Mouse (Mus musculus) heart, embryonic 10.5 days (tissue): ENCODE data around the gene Irf1. TPM values are rescaled to one million over a fixed set of nuclear protein-coding genes. Genes with fewer than 3 reads are reported as not detected.

Source experiments
- DNase-seq: peaks from one replicate; pipeline ENCODE4 v3.0.0-alpha.2; 2017; ENCODE audit warnings: low spot score
- H3K27ac ChIP-seq: fragments of 300-500 bp; sonication (generic); 2 replicates; pipeline ENCODE4 v1.5.1; 2016; ENCODE audit warnings: mild to moderate bottlenecking
- H3K27me3 ChIP-seq: fragments of 300-500 bp; sonication (generic); 2 replicates; pipeline ENCODE4 v1.6.1; 2016; ENCODE audit warnings: mild to moderate bottlenecking; ENCODE audit not compliant: poor library complexity, insufficient read depth, severe bottlenecking
- H3K36me3 ChIP-seq: fragments of 300-500 bp; sonication (generic); 2 replicates; pipeline ENCODE4 v1.6.1; 2016; ENCODE audit warnings: mild to moderate bottlenecking, moderate library complexity
- H3K4me1 ChIP-seq: fragments of 300-500 bp; sonication (generic); 2 replicates; pipeline ENCODE4 v1.6.1; 2016; ENCODE audit warnings: mild to moderate bottlenecking
- H3K4me3 ChIP-seq: fragments of 300-500 bp; sonication (generic); 2 replicates; pipeline ENCODE4 v1.5.1; 2016; ENCODE audit warnings: mild to moderate bottlenecking, moderate library complexity
- H3K9me3 ChIP-seq: fragments of 300-500 bp; sonication (generic); 2 replicates; pipeline ENCODE4 v1.6.1; 2016; ENCODE audit warnings: mild to moderate bottlenecking, moderate library complexity
- WGBS: fragments of 180-500 bp; shearing (Covaris S2); methylation state at CpG from one replicate; pipeline ENCODE4 v1.1.7; 2016; 5-methylcytosine and 5-hydroxymethylcytosine counted together
- polyA plus RNA-seq: library from polyadenylated mRNA; unstranded; fragments of >200 nt; fragmentation: Nextera tagmentation; extraction: Ambion mirVana; gene quantifications from 2 replicates; pipeline ENCODE4 v1.2.1, GENCODE M21; 2016

The Irf1 gene
- polyA plus RNA-seq, 1 experiment from 2014 or later: 7.9 TPM

GRCm38 (mm10) chr11:53763496-53764140, 6.2 kb upstream of the Irf1 start:
- H3K4me1 ChIP-seq: peaks cover 61% of the 10 kb centered on the region
- peaks cover 21% of the 10 kb centered on the region for H3K27me3 ChIP-seq
- peak overlapping the region; percentile 91 for H3K27ac ChIP-seq

GRCm38 (mm10) chr11:53764581-53764980, 5.2 kb upstream of the Irf1 start:
- H3K9me3 ChIP-seq: no peaks in the 10 kb centered on the region
- peaks cover 30% of the 10 kb centered on the region for H3K27me3 ChIP-seq
- H3K27ac ChIP-seq: peak overlapping the region; percentile 91
- no peak for DNase-seq
- peaks cover 58% of the 10 kb centered on the region for H3K4me1 ChIP-seq
- WGBS: 41% methylated on average over 5 of the region's 5 CpGs
- peak overlapping the region; percentile 57 for H3K4me3 ChIP-seq
- no peaks in the 10 kb centered on the region for H3K36me3 ChIP-seq

More at GRCm38 (mm10) chr11:53763496-53764140, 6.2 kb upstream of the Irf1 start:
- Histone ChIP-seq H3K9me3 (no peaks in the 10 kb centered on the region), H3K36me3 (no peaks in the 10 kb centered on the region), H3K4me3 (peak overlapping the region; percentile 57)
- DNase-seq: peak; percentile 90
- 3% methylated on average over 33 of the region's 33 CpGs for WGBS

DNA sequence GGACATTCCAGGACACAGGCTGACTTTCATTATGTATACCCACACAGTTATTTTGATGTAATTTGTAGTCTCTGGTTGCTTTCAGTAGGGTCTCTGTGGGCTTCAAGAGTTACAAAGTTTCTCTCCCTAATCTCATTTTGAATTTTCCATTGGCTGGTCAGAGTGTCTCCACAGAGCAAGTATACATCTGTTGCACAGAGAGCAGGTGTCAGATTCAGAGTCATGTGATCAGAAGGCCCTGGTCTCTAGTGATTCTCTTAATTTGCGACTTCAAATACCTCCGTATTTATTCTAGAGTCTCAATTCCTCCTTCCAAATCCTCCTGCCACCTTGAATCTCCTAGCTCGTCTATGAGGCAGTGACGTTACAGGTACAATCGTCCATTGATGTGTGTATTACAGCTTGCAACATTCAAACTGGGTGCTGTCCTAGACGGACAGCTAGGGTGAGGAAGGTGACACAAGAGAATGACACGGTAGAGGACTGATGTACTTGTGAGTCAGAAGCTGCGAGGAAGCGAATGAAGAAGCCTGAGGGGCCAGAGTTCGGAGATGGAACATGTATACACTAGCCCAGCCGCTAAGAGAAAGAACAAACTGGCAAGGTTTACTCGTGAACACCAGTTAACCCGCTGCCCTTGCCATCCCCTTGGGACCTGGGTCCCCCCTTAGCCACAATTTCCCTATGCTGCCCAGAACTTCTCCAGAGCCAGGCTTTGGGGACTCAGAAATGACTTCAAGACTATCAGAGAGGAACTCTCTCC, 1.2 kb upstream of the Irf1 start:
- no peak for DNase-seq
- Histone ChIP-seq H3K27me3 (peaks cover 37% of the 10 kb centered on the region), H3K4me3 (no peak overlapping the region), H3K9me3 (no peaks in the 10 kb centered on the region), H3K36me3 (peaks cover 10% of the 10 kb centered on the region; the same call in 1 of the 2 replicates), H3K27ac (no peak overlapping the region), H3K4me1 (peaks cover 24% of the 10 kb centered on the region)
- WGBS: 76% methylated on average over 13 of the region's 13 CpGs

- Histone ChIP-seq H3K4me1 (peaks cover 18% of the 10 kb centered on the region), H3K36me3 (peaks cover 16% of the 10 kb centered on the region), H3K27me3 (peaks cover 41% of the 10 kb centered on the region), H3K9me3 (no peaks in the 10 kb centered on the region), H3K27ac (peak overlapping the region; percentile 89), H3K4me3 (peak overlapping the region; percentile 85)
- DNase-seq: no peak
- WGBS: 54% methylated on average over 12 of the region's 12 CpGs
Measured at GRCm38 (mm10) chr11:53769185-53769576, 633 bp upstream of the Irf1 start.

GRCm38 (mm10) chr11:53770125-53770791, 444 bp downstream of the Irf1 start:
- peak overlapping the region; percentile 85 for H3K4me3 ChIP-seq
- H3K27me3 ChIP-seq: peaks cover 46% of the 10 kb centered on the region
- peak overlapping the region; percentile 89 for H3K27ac ChIP-seq
- H3K9me3 ChIP-seq: no peaks in the 10 kb centered on the region
- peaks cover 23% of the 10 kb centered on the region for H3K36me3 ChIP-seq
- DNase-seq: no peak
- peaks cover 8% of the 10 kb centered on the region; the same call in 1 of the 2 replicates for H3K4me1 ChIP-seq
- WGBS: under 1% methylated on average over 75 of the region's 75 CpGs

GRCm38 (mm10) chr11:53771001-53771744, 1.4 kb downstream of the Irf1 start:
- Histone ChIP-seq H3K27me3 (peaks cover 43% of the 10 kb centered on the region), H3K27ac (no peak overlapping the region), H3K9me3 (no peaks in the 10 kb centered on the region), H3K4me1 (peaks cover 8% of the 10 kb centered on the region; the same call in 1 of the 2 replicates), H3K36me3 (peaks cover 30% of the 10 kb centered on the region), H3K4me3 (peak overlapping the region; percentile 85)
- WGBS: 81% methylated on average over 11 of the region's 11 CpGs
- no peak for DNase-seq

DNA sequence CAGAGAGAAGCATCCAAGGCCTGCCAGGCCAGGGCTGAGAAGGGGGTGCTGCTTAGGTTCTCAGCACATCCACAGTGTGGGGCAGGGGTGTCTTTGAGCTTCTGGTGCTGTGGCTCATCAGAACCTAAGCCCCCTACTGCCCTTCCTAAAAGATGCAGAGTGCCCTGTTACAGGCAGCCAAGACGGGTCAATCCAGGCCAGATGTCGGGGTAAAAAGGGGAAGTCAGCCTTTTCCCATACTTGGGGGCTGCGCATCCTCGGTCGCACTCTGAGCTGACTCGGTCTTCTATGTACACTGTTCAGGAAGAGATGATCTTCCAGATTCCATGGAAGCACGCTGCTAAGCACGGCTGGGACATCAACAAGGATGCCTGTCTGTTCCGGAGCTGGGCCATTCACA, 2.7 kb downstream of the Irf1 start:
- Histone ChIP-seq H3K4me3 (no peak overlapping the region), H3K9me3 (no peaks in the 10 kb centered on the region), H3K4me1 (peaks cover 8% of the 10 kb centered on the region; the same call in 1 of the 2 replicates), H3K36me3 (peaks cover 39% of the 10 kb centered on the region), H3K27ac (no peak overlapping the region), H3K27me3 (peaks cover 40% of the 10 kb centered on the region)
- no peak for DNase-seq
- 80% methylated on average over 9 of the region's 9 CpGs for WGBS

DNA sequence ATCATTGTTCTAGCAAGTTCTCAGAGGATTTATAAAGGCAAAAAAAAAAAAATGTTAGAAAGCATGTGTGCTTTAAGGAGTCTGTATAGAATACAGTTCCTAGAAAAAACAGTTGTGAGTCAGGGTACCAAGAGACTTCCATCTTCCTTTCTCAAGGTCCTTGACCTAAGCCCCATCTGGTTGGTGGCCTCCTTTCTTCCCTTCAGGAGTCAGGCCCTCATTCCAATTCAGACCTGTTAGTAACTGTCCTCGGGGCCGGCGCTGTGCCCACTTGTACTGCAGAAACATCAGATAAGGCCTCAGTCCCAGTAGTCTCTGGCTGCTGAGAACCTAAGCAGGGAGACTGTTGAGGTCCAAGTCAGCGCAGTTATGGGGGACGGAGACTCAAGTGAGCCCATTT, 3.3 kb downstream of the Irf1 start, which contains the start of gene Gm17334:
TSS of gene Gm17334 (minus strand) at position 101 of the 400 bp plus-strand sequence.
- no peak within 1 kb of the TSS for H3K4me3 ChIP-seq
- 77% methylated on average over 5 of the region's 5 CpGs for WGBS
- DNase-seq: no peak
- no peaks in the 10 kb centered on the region for H3K9me3 ChIP-seq
- peaks cover 8% of the 10 kb centered on the region; the same call in 1 of the 2 replicates for H3K4me1 ChIP-seq
- H3K36me3 ChIP-seq: peaks cover 39% of the 10 kb centered on the region
- no peak within 1 kb of the TSS for H3K27ac ChIP-seq
- H3K27me3 ChIP-seq: peaks cover 40% of the 10 kb centered on the region

DNA sequence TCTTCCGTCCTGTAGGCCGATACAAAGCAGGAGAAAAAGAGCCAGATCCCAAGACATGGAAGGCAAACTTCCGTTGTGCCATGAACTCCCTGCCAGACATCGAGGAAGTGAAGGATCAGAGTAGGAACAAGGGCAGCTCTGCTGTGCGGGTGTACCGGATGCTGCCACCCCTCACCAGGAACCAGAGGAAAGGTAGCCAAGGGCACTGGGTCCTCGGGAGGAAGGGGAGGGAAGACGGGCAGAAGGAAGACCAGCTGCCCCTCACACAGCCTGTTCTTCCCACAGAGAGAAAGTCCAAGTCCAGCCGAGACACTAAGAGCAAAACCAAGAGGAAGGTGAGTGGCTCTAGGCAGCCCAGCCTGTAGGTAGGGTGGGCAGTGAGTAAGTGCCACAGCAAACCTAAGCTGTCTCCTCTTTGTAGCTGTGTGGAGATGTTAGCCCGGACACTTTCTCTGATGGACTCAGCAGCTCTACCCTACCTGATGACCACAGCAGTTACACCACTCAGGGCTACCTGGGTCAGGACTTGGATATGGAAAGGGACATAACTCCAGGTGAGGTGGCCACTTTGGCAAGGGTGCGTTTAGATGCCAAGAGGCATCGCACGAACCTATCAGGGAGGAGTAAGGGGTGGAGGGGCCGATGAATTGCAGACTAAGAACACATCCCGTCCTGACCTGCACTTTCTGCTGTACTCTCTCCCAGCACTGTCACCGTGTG, 4.0 kb downstream of the Irf1 start:
- Histone ChIP-seq H3K27ac (no peak overlapping the region), H3K9me3 (no peaks in the 10 kb centered on the region), H3K4me3 (no peak overlapping the region), H3K4me1 (peaks cover 8% of the 10 kb centered on the region; the same call in 1 of the 2 replicates), H3K36me3 (peaks cover 39% of the 10 kb centered on the region), H3K27me3 (peaks cover 36% of the 10 kb centered on the region)
- no peak for DNase-seq
- WGBS: 87% methylated on average over 16 of the region's 16 CpGs

- WGBS: 80% methylated on average over 13 of the region's 13 CpGs
- H3K4me1 ChIP-seq: peaks cover under 1% of the 10 kb centered on the region; the same call in 1 of the 2 replicates
- H3K4me3 ChIP-seq: no peak overlapping the region
- DNase-seq: no peak
- H3K36me3 ChIP-seq: peaks cover 39% of the 10 kb centered on the region
- H3K27ac ChIP-seq: no peak overlapping the region
- no peaks in the 10 kb centered on the region for H3K9me3 ChIP-seq
- H3K27me3 ChIP-seq: peaks cover 28% of the 10 kb centered on the region; the same call in 1 of the 2 replicates
Measured at GRCm38 (mm10) chr11:53774659-53775255, 4.9 kb downstream of the Irf1 start.

- Histone ChIP-seq H3K4me3 (no peak overlapping the region), H3K27me3 (peaks cover 11% of the 10 kb centered on the region; the same call in 1 of the 2 replicates), H3K4me1 (peaks cover 10% of the 10 kb centered on the region), H3K36me3 (peaks cover 35% of the 10 kb centered on the region), H3K27ac (no peak overlapping the region), H3K9me3 (no peaks in the 10 kb centered on the region)
- WGBS: 62% methylated on average over 5 of the region's 5 CpGs
- DNase-seq: no peak
Measured at GRCm38 (mm10) chr11:53777736-53778135, 7.9 kb downstream of the Irf1 start.
